ENCODE assay signal across 9 mouse cellular contexts in the genomic region with DNA sequence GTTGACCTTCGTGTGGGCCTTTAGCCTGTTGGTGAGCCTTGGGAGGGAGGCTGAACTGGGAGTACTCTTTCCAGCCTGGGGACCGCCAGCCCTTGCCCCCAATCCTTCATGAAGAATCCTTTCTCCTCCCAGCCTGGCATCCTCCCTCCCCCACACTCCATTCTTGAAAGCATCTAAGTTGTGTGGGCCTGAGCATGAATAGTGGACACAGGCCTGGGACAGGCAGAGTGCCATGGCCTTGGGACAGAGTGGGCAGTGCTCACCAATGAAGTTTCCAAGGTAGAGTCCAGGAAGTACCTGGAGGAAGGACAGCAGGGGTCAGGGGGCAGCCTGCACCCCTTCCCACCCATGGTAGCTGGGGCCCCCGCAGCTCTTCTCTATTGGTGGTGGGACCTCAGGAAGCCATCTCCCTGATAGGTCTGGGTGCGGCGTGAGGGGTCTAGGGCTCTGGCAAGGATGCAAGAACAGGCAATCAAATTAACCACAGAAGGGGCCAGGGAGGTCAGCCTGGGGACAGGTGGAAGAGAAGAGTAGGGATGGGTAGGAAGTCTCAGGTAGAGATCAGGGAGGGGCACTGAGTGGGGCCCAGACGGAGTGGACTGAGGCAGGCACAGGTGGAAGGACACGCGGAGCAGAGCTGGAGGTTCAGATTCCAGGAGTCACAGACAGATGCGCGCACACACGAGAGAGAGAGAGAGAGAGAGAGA. TPM values are rescaled to one million over a fixed set of nuclear protein-coding genes. Genes with fewer than 3 reads are reported as not detected.
DNase-seq lines count a peak whose midpoint lies in the region; ATAC-seq and TF ChIP-seq lines count a peak whose summit lies in the region.
"Had no signal": no experiment of that assay in that cellular context is flagged by ENCODE, and none has a peak within 500 bp of the region (broad histone marks: within the 10 kb centered on the region; RNA-seq: fewer than 3 reads in every experiment).

No protein-coding gene starts in this region.

- TF ChIP-seq EP300 in heart, postnatal 0 days (IDR thresholded peaks at IDR 0.05; ENCODE audit: low read depth): no peak

- ATAC-seq in heart, postnatal 0 days (ENCODE audit: insufficient read depth, low read depth): no peak
- ATAC-seq in embryonic facial prominence, embryonic 14.5 days (ENCODE audit: low read depth): no peak
- ATAC-seq in hindbrain, embryonic 14.5 days (ENCODE audit: low FRiP score): 0 out of 2 replicates have a peak, but pooled peaks have one; percentile 9
- peak; percentile 43; the same call in 1 of the 2 replicates for ATAC-seq in neural tube, embryonic 12.5 days (ENCODE audit: low FRiP score, low read depth)
- no peak for ATAC-seq in frontal cortex, adult (ENCODE audit: low TSS enrichment)

- intact Hi-C loops in heart, postnatal 10 days (cut with DNase I): no loop called here

- no peak overlapping the region for H3K27ac ChIP-seq in heart, postnatal 0 days (ENCODE audit: low read depth)
- no peak overlapping the region for H3K27ac ChIP-seq in embryonic facial prominence, embryonic 14.5 days (replicated peaks; ENCODE audit: low read depth, low read length)
- no peak overlapping the region for H3K27ac ChIP-seq in hindbrain, embryonic 14.5 days
- H3K27ac ChIP-seq in neural tube, embryonic 12.5 days: no peak overlapping the region

- DNase-seq in heart, postnatal 0 days (ENCODE audit: low spot score): no peak
- DNase-seq in heart, postnatal 10 days: no peak
- no peak for DNase-seq in embryonic facial prominence, embryonic 14.5 days (ENCODE audit: low spot score)
- no peak for DNase-seq in hindbrain, embryonic 14.5 days (ENCODE audit: low spot score)
- DNase-seq in right cerebral cortex, adult 2 months (ENCODE audit: low spot score in 2 of 2): no peak
- DNase-seq in urinary bladder, postnatal 25 days (ENCODE audit: low spot score): no peak

- H3K4me1 ChIP-seq in heart, postnatal 0 days (ENCODE audit: control insufficient read depth, insufficient read depth): 0 out of 2 replicates have a peak, but pooled peaks cover 8% of the 10 kb centered on the region
- H3K4me1 ChIP-seq in embryonic facial prominence, embryonic 14.5 days (ENCODE audit: control insufficient read depth, insufficient read depth, low read length): no peaks in the 10 kb centered on the region
- peaks cover 14% of the 10 kb centered on the region; the same call in 1 of the 2 replicates for H3K4me1 ChIP-seq in hindbrain, embryonic 14.5 days (replicated peaks; ENCODE audit: control insufficient read depth, insufficient read depth, low read length)
- peaks cover 21% of the 10 kb centered on the region; the same call in 1 of the 2 replicates for H3K4me1 ChIP-seq in neural tube, embryonic 12.5 days

- H3K27me3 ChIP-seq in heart, postnatal 0 days (ENCODE audit: control insufficient read depth, insufficient read depth, low read length): peaks cover 87% of the 10 kb centered on the region
- H3K27me3 ChIP-seq in embryonic facial prominence, embryonic 14.5 days (replicated peaks; ENCODE audit: control insufficient read depth, insufficient read depth, low read length): peaks cover 47% of the 10 kb centered on the region
- peaks cover 18% of the 10 kb centered on the region for H3K27me3 ChIP-seq in hindbrain, embryonic 14.5 days (ENCODE audit: control insufficient read depth, insufficient read depth, low read length)
- H3K27me3 ChIP-seq in neural tube, embryonic 12.5 days (replicated peaks): peaks cover 31% of the 10 kb centered on the region

- H3K9me3 ChIP-seq in heart, postnatal 0 days (replicated peaks; ENCODE audit: control insufficient read depth, low read length): no peaks in the 10 kb centered on the region
- no peaks in the 10 kb centered on the region for H3K9me3 ChIP-seq in embryonic facial prominence, embryonic 14.5 days (ENCODE audit: control insufficient read depth, low read length)
- no peaks in the 10 kb centered on the region for H3K9me3 ChIP-seq in hindbrain, embryonic 14.5 days (ENCODE audit: control insufficient read depth, low read length)
- H3K9me3 ChIP-seq in neural tube, embryonic 12.5 days: no peaks in the 10 kb centered on the region

- peak overlapping the region; percentile 61; the same call in 1 of the 2 replicates for H3K4me3 ChIP-seq in heart, postnatal 0 days (ENCODE audit: low read depth, low read length)
- peak overlapping the region; percentile 63; the same call in 1 of the 2 replicates for H3K4me3 ChIP-seq in embryonic facial prominence, embryonic 14.5 days (ENCODE audit: low read depth, low read length)
- peak overlapping the region; percentile 75 for H3K4me3 ChIP-seq in hindbrain, embryonic 14.5 days (replicated peaks; ENCODE audit: low read length)
- peak overlapping the region; percentile 58 for H3K4me3 ChIP-seq in neural tube, embryonic 12.5 days

- WGBS in heart, postnatal 0 days: 34% methylated on average over 11 of the region's 11 CpGs
- WGBS in embryonic facial prominence, embryonic 14.5 days: 26% methylated on average over 10 of the region's 11 CpGs
- 40% methylated on average over 11 of the region's 11 CpGs for WGBS in hindbrain, embryonic 14.5 days
- WGBS in neural tube, embryonic 12.5 days: 41% methylated on average over 11 of the region's 11 CpGs

- H3K4me2 ChIP-seq in heart, postnatal 0 days (ENCODE audit: low read depth, low read length): peak overlapping the region; percentile 99
- H3K4me2 ChIP-seq in embryonic facial prominence, embryonic 14.5 days (ENCODE audit: low read depth, low read length): peak overlapping the region; percentile 97
- H3K4me2 ChIP-seq in hindbrain, embryonic 14.5 days (replicated peaks): peak overlapping the region; percentile 96
- peak overlapping the region; percentile 95 for H3K4me2 ChIP-seq in neural tube, embryonic 12.5 days (replicated peaks)

- H3K36me3 ChIP-seq in heart, postnatal 0 days (replicated peaks; ENCODE audit: control insufficient read depth, insufficient read depth, low read length): no peaks in the 10 kb centered on the region
- no peaks in the 10 kb centered on the region for H3K36me3 ChIP-seq in embryonic facial prominence, embryonic 14.5 days (ENCODE audit: control insufficient read depth, insufficient read depth, low read length)
- no peaks in the 10 kb centered on the region for H3K36me3 ChIP-seq in hindbrain, embryonic 14.5 days (replicated peaks; ENCODE audit: control insufficient read depth, insufficient read depth)
- no peaks in the 10 kb centered on the region for H3K36me3 ChIP-seq in neural tube, embryonic 12.5 days

- no peak for TF ChIP-seq CTCF in heart, postnatal 0 days (IDR thresholded peaks at IDR 0.05; ENCODE audit: low read depth)

- H3K9ac ChIP-seq in heart, postnatal 0 days (replicated peaks; ENCODE audit: low read depth, low read length): no peak overlapping the region
- H3K9ac ChIP-seq in embryonic facial prominence, embryonic 14.5 days (ENCODE audit: low read depth, low read length): peak overlapping the region; percentile 64
- peak overlapping the region; percentile 89 for H3K9ac ChIP-seq in hindbrain, embryonic 14.5 days
- H3K9ac ChIP-seq in neural tube, embryonic 12.5 days: peak overlapping the region; percentile 79

RNA-seq across cellular contexts. Expression of gene Dusp15, which starts 1.0 kb away (rescaled TPM):
- total RNA-seq in heart, postnatal 0 days (2014; rRNA removed; ENCODE audit: low replicate concordance): 0.12 TPM in 1 of 2 replicates, not detected in the other
- polyA plus RNA-seq in heart, postnatal 0 days (2015; fragmentation: Nextera tagmentation; extraction: Ambion mirVana): not detected in 2 replicates
- under 1 TPM; 0.15 to 0.65 TPM for total RNA-seq in heart, postnatal 10 days (2021)
- 0.59 and 1.4 TPM in 2 replicates for polyA plus RNA-seq in embryonic facial prominence, embryonic 14.5 days (2014; fragmentation: Nextera tagmentation; extraction: Ambion mirVana)
- polyA plus RNA-seq in hindbrain, embryonic 14.5 days (2014; fragmentation: Nextera tagmentation; extraction: Ambion mirVana): 8.8 and 11.0 TPM in 2 replicates
- 3.1 and 4.9 TPM in 2 replicates for polyA plus RNA-seq in neural tube, embryonic 12.5 days (2016; fragmentation: Nextera tagmentation; extraction: Ambion mirVana)
- total RNA-seq: hematopoietic stem cell, adult 5-6 weeks had no signal

RNA-seq across cellular contexts. Expression of gene Ttll9, which starts 11.8 kb away (rescaled TPM):
- total RNA-seq in heart, postnatal 0 days (2014; rRNA removed; ENCODE audit: low replicate concordance): 0.89 TPM in 1 of 2 replicates, not detected in the other
- 0.05 and 0.14 TPM in 2 replicates for polyA plus RNA-seq in heart, postnatal 0 days (2015; fragmentation: Nextera tagmentation; extraction: Ambion mirVana)
- total RNA-seq in heart, postnatal 10 days (2021): not detected
- polyA plus RNA-seq in embryonic facial prominence, embryonic 14.5 days (2014; fragmentation: Nextera tagmentation; extraction: Ambion mirVana): 1.1 and 1.2 TPM in 2 replicates
- polyA plus RNA-seq in hindbrain, embryonic 14.5 days (2014; fragmentation: Nextera tagmentation; extraction: Ambion mirVana): 8.0 and 11.2 TPM in 2 replicates
- 1.8 and 2.6 TPM in 2 replicates for polyA plus RNA-seq in neural tube, embryonic 12.5 days (2016; fragmentation: Nextera tagmentation; extraction: Ambion mirVana)
- total RNA-seq: hematopoietic stem cell, adult 5-6 weeks had no signal

RNA-seq across cellular contexts. Expression of gene Foxs1, which starts 17.5 kb away (rescaled TPM):
- total RNA-seq in heart, postnatal 0 days (2014; rRNA removed; ENCODE audit: low replicate concordance): 4.5 and 8.6 TPM in 2 replicates
- polyA plus RNA-seq in heart, postnatal 0 days (2015; fragmentation: Nextera tagmentation; extraction: Ambion mirVana): 8.2 and 8.4 TPM in 2 replicates
- total RNA-seq in heart, postnatal 10 days (2021): 10 to 100 TPM in 1 of 2 experiments, 1 to 10 TPM in 1; 9.7 to 10.1 TPM
- polyA plus RNA-seq in embryonic facial prominence, embryonic 14.5 days (2014; fragmentation: Nextera tagmentation; extraction: Ambion mirVana): 3.7 and 4.3 TPM in 2 replicates
- 3.5 and 4.9 TPM in 2 replicates for polyA plus RNA-seq in hindbrain, embryonic 14.5 days (2014; fragmentation: Nextera tagmentation; extraction: Ambion mirVana)
- polyA plus RNA-seq in neural tube, embryonic 12.5 days (2016; fragmentation: Nextera tagmentation; extraction: Ambion mirVana): 2.0 and 2.4 TPM in 2 replicates
- total RNA-seq: hematopoietic stem cell, adult 5-6 weeks had no signal

RNA-seq across cellular contexts. Expression of gene Mylk2, which starts 39.4 kb away (rescaled TPM):
- total RNA-seq in heart, postnatal 0 days (2014; rRNA removed; ENCODE audit: low replicate concordance): not detected in 2 replicates
- polyA plus RNA-seq in heart, postnatal 0 days (2015; fragmentation: Nextera tagmentation; extraction: Ambion mirVana): 0.15 and 0.16 TPM in 2 replicates
- total RNA-seq in heart, postnatal 10 days (2021): under 1 TPM; 0.25 to 0.38 TPM
- 0.51 and 1.3 TPM in 2 replicates for polyA plus RNA-seq in embryonic facial prominence, embryonic 14.5 days (2014; fragmentation: Nextera tagmentation; extraction: Ambion mirVana)
- not detected in 2 replicates for polyA plus RNA-seq in hindbrain, embryonic 14.5 days (2014; fragmentation: Nextera tagmentation; extraction: Ambion mirVana)
- polyA plus RNA-seq in neural tube, embryonic 12.5 days (2016; fragmentation: Nextera tagmentation; extraction: Ambion mirVana): not detected in 2 replicates
- total RNA-seq: hematopoietic stem cell, adult 5-6 weeks had no signal

Comparison
In these comparisons a context has a peak if more than half of its experiments do, and no peak if none do; other contexts are left out.
1. ATAC-seq: peak in hindbrain, embryonic 14.5 days (single experiment) and neural tube, embryonic 12.5 days (single experiment); none in heart, postnatal 0 days (single experiment), embryonic facial prominence, embryonic 14.5 days (single experiment) and frontal cortex, adult (single experiment).
2. Peak in every context shown above with its lines, with median percentiles within 50 percentile points of each other: H3K4me2 ChIP-seq and H3K4me3 ChIP-seq.